Comparison of ENCODE assay signal across 29 mouse cellular contexts in the genomic region with DNA sequence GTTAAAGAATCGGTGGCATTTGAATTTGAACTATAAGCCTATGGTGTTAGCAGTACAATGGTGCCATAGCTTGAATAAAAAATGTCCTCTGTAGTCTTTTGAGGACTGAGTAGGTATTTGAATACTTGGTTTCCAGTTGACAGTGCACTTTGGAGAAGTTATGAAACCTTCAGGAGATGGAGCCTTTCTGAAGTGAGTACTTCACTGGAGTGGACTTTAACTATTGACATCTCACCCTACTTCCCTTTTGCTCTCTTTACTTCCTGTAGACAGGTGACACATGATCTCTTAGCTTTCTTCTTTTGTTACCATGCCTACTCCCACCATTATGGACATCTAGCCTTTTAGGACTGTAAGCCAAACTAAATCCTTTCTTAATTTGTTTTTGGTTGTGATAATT.
"Had no signal": no experiment of that assay in that cellular context is flagged by ENCODE, and none has a peak within 500 bp of the region (broad histone marks: within the 10 kb centered on the region; RNA-seq: fewer than 3 reads in every experiment).

No protein-coding gene starts in this region.

- DNase-seq: layer of hippocampus, postnatal 36 days; left cerebral cortex, postnatal 4 days; liver; liver, embryonic 13.5 days; liver, postnatal 0 days; lung, adult 2 months; midbrain, embryonic 14.5 days had no signal

- H3K27me3 ChIP-seq: limb, embryonic 12.5 days; limb, embryonic 13.5 days; limb, embryonic 15.5 days; liver, embryonic 12.5 days; liver, embryonic 13.5 days; liver, embryonic 15.5 days; lung, embryonic 15.5 days; megakaryocyte, embryonic 14.5 days; midbrain, embryonic 12.5 days; midbrain, embryonic 13.5 days; midbrain, embryonic 15.5 days; neural tube, embryonic 12.5 days; neural tube, embryonic 13.5 days had no signal

- H3K4me2 ChIP-seq: limb, embryonic 12.5 days; limb, embryonic 13.5 days; limb, embryonic 15.5 days; liver, embryonic 11.5 days; liver, embryonic 12.5 days; liver, embryonic 13.5 days; liver, embryonic 15.5 days; lung, embryonic 14.5 days; lung, embryonic 15.5 days; midbrain, embryonic 11.5 days; midbrain, embryonic 12.5 days; midbrain, embryonic 13.5 days; midbrain, embryonic 15.5 days; neural tube, embryonic 12.5 days; neural tube, embryonic 13.5 days had no signal

- H3K9me3 ChIP-seq: limb, embryonic 10.5 days; limb, embryonic 12.5 days; limb, embryonic 13.5 days; limb, embryonic 15.5 days; liver, embryonic 12.5 days; liver, embryonic 13.5 days; liver, embryonic 15.5 days; lung, embryonic 15.5 days; megakaryocyte, embryonic 14.5 days; midbrain, embryonic 10.5 days; midbrain, embryonic 12.5 days; midbrain, embryonic 13.5 days; midbrain, embryonic 15.5 days; neural tube, embryonic 12.5 days; neural tube, embryonic 13.5 days had no signal

- H3K9ac ChIP-seq: limb, embryonic 12.5 days; limb, embryonic 13.5 days; limb, embryonic 15.5 days; liver, embryonic 12.5 days; liver, embryonic 13.5 days; liver, embryonic 14.5 days; liver, embryonic 15.5 days; liver, postnatal 0 days; lung, embryonic 14.5 days; lung, embryonic 15.5 days; midbrain, embryonic 12.5 days; midbrain, embryonic 13.5 days; midbrain, embryonic 15.5 days; neural tube, embryonic 12.5 days; neural tube, embryonic 13.5 days had no signal

- H3K36me3 ChIP-seq: limb, embryonic 10.5 days; limb, embryonic 12.5 days; limb, embryonic 13.5 days; limb, embryonic 15.5 days; liver, embryonic 12.5 days; liver, embryonic 13.5 days; liver, embryonic 15.5 days; lung, embryonic 15.5 days; midbrain, embryonic 10.5 days; midbrain, embryonic 12.5 days; midbrain, embryonic 13.5 days; midbrain, embryonic 15.5 days; neural tube, embryonic 12.5 days; neural tube, embryonic 13.5 days had no signal

- ATAC-seq: liver, embryonic 12.5 days; liver, postnatal 0 days; midbrain, embryonic 13.5 days; midbrain, embryonic 15.5 days; midbrain, embryonic 16.5 days had no signal

- H3K4me3 ChIP-seq: left cerebral cortex, adult 2 months; limb, embryonic 10.5 days; limb, embryonic 12.5 days; limb, embryonic 13.5 days; limb, embryonic 15.5 days; liver, embryonic 12.5 days; liver, embryonic 13.5 days; liver, embryonic 15.5 days; lung, embryonic 15.5 days; megakaryocyte, embryonic 14.5 days; midbrain, embryonic 10.5 days; midbrain, embryonic 12.5 days; midbrain, embryonic 13.5 days; midbrain, embryonic 15.5 days; myocyte; neural tube, embryonic 12.5 days; neural tube, embryonic 13.5 days had no signal

- H3K27ac ChIP-seq: left cerebral cortex, adult 2 months; limb, embryonic 10.5 days; limb, embryonic 12.5 days; limb, embryonic 13.5 days; limb, embryonic 15.5 days; liver, embryonic 12.5 days; liver, embryonic 13.5 days; liver, embryonic 14.5 days; liver, embryonic 15.5 days; lung, embryonic 15.5 days; macrophage; midbrain, embryonic 10.5 days; midbrain, embryonic 12.5 days; midbrain, embryonic 13.5 days; midbrain, embryonic 15.5 days; neural tube, embryonic 12.5 days; neural tube, embryonic 13.5 days had no signal

- H3K4me1 ChIP-seq: limb, embryonic 10.5 days; limb, embryonic 12.5 days; limb, embryonic 15.5 days; liver, embryonic 12.5 days; liver, embryonic 13.5 days; liver, embryonic 15.5 days; lung, embryonic 15.5 days; megakaryocyte, embryonic 14.5 days; midbrain, embryonic 10.5 days; midbrain, embryonic 12.5 days; midbrain, embryonic 13.5 days; midbrain, embryonic 15.5 days; neural tube, embryonic 12.5 days; neural tube, embryonic 13.5 days had no signal
